Mouse (Mus musculus): ENCODE data around the gene Pak6. TPM values are rescaled to one million over a fixed set of nuclear protein-coding genes. Genes with fewer than 3 reads are reported as not detected.
A peak's percentile ranks its signal among the peaks of the same experiment; 100 is the strongest.

Gene Pak6
- polyA plus RNA-seq, 1 experiment from 2014 or later = 0.45 TPM

DNA sequence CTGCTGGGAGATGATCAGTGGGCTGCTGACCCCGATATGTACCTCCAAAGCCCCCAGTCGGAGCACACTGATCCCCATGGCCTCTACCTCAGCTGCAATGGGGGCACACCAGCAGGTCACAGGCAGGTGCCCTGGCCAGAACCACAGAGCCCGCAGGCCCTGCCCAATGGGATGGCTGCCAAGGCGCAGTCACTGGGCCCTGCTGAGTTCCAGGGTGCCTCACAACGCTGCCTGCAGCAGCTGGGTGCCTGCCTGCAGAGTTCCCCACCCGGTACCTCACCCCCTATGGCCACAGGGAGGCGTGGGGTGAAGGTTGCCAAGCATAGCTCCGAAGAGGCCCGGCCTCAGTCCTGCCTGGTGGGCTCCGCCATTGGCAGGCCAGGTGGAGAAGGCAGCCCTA, 26.8 kb downstream of the Pak6 start:
- peaks cover 41% of the 10 kb centered on the region for H3K27me3 ChIP-seq (replicated peaks; ENCODE audit: low read depth, poor library complexity, severe bottlenecking)
- 80% methylated on average over 10 of the region's 10 CpGs for WGBS

DNA sequence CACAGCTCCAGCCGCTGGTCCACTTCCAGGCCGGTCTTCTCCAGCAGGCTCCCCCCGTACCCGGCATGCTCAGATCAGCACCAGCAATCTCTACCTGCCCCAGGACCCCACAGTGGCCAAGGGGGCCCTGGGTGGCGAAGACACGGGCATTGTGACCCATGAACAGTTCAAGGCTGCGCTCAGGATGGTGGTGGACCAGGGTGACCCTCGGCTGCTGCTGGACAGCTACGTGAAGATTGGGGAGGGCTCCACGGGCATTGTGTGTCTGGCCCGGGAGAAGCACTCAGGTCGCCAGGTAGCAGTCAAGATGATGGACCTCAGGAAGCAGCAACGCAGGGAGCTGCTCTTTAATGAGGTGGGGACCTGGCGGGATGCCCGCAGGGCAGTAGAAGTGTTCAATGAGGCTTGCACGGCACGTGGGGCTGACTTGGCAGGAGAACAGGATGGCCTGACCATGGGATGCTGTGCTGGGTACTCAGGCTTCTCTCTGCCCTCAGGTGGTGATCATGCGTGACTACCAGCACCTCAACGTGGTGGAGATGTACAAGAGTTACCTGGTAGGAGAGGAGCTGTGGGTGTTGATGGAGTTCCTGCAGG, 30.4 kb downstream of the Pak6 start:
- 88% methylated on average over 19 of the region's 19 CpGs for WGBS
- H3K9me3 ChIP-seq = no peaks in the 10 kb centered on the region
- H3K36me3 ChIP-seq (replicated peaks) = no peaks in the 10 kb centered on the region
- no peak overlapping the region for H3K27ac ChIP-seq (replicated peaks)
- H3K27me3 ChIP-seq (replicated peaks; ENCODE audit: low read depth, poor library complexity, severe bottlenecking) = peaks cover 76% of the 10 kb centered on the region
- H3K4me3 ChIP-seq = no peak overlapping the region
- DNase-seq (ENCODE audit: low spot score) = no peak
- H3K4me1 ChIP-seq = 0 out of 2 replicates have a peak, but pooled peaks cover 14% of the 10 kb centered on the region

More for the DNA sequence above, 26.8 kb downstream of the Pak6 start:
- no peaks in the 10 kb centered on the region for H3K9me3 ChIP-seq
- no peaks in the 10 kb centered on the region for H3K36me3 ChIP-seq (replicated peaks)
- H3K4me3 ChIP-seq = no peak overlapping the region
- no peak overlapping the region for H3K27ac ChIP-seq (replicated peaks)
- no peak for DNase-seq (ENCODE audit: low spot score)
- H3K4me1 ChIP-seq = no peaks in the 10 kb centered on the region

DNA sequence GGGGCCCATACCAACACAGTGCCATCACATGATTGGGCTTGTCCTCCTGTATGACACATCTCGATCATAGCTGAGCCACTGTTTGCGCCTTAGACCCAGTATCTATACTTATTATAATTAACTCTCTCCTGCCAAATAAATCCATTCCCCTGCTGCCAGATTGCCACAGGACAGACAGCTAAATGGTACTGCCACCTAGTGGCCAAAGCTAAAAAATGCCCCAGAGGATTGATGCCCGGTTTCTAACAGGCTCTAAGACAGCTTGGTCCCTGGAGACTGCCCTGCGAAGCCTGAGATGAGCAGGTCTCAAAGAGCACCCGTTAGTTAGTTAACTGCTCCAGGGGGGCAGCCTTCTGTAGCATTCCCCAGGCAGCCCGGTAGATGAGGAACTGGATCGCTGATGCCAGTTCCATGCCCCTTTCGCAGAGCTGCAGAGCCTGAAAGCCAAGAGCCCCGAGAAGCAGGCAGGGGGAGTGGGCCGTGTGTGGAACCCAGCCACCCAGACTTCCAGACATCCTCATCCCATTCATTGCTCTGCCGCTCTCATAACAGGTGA, 32.7 kb downstream of the Pak6 start:
- peaks cover 81% of the 10 kb centered on the region for H3K27me3 ChIP-seq (replicated peaks; ENCODE audit: low read depth, poor library complexity, severe bottlenecking)
- H3K36me3 ChIP-seq (replicated peaks) = no peaks in the 10 kb centered on the region
- DNase-seq (ENCODE audit: low spot score) = peak; percentile 70
- no peak overlapping the region for H3K4me3 ChIP-seq
- H3K27ac ChIP-seq (replicated peaks) = no peak overlapping the region
- H3K4me1 ChIP-seq = peaks cover 20% of the 10 kb centered on the region
- no peaks in the 10 kb centered on the region for H3K9me3 ChIP-seq
- 30% methylated on average over 11 of the region's 11 CpGs for WGBS

DNA sequence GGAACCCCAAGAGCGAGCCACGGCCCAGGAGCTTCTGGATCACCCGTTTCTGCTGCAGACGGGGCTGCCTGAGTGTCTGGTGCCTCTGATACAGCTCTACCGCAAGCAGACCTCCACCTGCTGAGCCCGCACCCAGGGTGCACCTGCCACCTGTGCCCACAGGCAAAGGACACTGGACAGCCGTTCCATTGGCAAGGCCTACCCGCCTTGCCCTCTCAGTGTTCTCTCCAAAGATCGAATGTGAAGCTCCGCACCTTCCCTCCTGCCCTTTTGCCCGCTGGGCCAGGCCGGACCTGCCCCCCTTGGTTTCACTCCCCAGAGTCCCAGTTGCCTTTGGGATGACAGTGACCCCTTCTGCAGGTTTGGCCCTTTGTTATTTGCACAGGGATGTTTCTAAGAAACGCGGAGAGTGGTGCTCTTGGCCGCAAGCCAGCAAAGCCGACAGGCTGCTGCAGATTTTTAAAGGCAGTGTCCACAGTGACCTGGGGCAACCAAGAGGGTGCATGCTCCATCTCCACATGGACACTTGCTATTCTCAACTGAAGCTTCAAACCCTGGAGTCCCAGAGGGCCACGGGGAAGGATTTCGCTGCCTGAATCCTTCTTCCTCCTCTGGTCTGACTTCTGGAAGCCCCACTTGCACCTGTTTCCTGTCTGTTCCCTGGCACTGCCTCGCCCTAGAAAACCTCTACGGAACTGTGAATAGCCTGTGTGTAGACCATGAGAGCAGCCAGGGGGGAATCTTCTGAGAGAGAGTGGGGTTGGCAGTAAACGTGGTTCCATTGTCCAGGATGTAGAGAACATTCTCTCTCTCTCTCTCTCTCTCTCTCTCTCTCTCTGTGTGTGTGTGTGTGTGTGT, 33.6 kb downstream of the Pak6 start:
- Histone ChIP-seq H3K27me3 (replicated peaks; ENCODE audit: low read depth, poor library complexity, severe bottlenecking) (peaks cover 90% of the 10 kb centered on the region), H3K4me1 (peaks cover 26% of the 10 kb centered on the region), H3K36me3 (replicated peaks) (no peaks in the 10 kb centered on the region), H3K27ac (replicated peaks) (no peak overlapping the region), H3K4me3 (no peak overlapping the region), H3K9me3 (no peaks in the 10 kb centered on the region)
- DNase-seq (ENCODE audit: low spot score) = no peak
- WGBS = 53% methylated on average over 21 of the region's 21 CpGs

DNA sequence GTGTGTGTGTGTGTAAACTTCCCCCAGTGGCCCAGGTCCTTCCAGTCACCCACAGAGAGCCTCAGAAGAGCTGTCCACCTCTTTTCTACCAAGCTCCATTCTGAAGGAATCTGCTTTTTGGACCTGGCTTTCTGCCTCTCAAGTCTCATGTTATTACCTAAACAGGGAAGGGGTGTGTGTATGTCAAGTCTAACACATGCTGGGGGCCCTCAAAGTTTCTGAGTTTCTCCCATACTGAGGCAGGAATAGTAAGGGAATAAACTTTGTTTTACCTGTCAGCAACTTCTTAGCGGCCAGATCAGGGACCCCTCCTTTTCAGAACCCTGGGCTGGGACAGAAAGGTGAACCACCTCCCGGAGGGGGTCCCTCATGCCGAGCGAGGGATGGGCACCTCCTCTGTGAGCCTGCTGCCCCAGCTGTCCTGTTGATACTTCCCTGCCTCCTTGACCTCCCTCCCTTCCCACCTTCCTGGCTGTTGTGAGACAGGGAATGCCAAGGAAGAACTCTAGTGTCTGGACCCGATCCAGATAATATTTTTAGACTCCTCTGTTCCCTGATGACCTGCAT, 34.3 kb downstream of the Pak6 start:
- WGBS = 41% methylated on average over 5 of the region's 5 CpGs

DNA sequence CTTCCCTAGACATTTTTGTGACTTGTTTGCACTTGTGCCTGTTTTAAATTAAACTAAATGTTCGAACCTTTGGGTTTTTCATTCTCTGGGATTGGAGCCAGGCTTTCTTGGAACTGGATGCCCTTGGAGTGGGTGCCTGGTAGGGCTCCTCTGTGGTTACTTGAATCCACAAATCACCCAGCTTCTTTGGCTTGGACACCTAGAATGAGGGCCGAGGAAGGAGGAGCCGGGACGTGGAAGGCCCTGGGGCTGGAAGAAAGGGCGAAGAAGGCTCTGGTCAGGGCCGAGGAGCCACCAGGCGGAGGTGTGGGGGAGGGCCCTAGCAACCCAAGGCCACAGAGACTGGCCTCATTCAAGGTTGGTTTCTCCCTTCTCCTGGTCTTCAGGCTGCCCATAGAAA, 34.9 kb downstream of the Pak6 start:
- H3K36me3 ChIP-seq (replicated peaks) = no peaks in the 10 kb centered on the region
- WGBS = 33% methylated on average over 7 of the region's 7 CpGs
- no peak overlapping the region for H3K27ac ChIP-seq (replicated peaks)
- H3K9me3 ChIP-seq = no peaks in the 10 kb centered on the region
- H3K27me3 ChIP-seq (replicated peaks; ENCODE audit: low read depth, poor library complexity, severe bottlenecking) = peaks cover 98% of the 10 kb centered on the region
- DNase-seq (ENCODE audit: low spot score) = no peak
- H3K4me1 ChIP-seq = peaks cover 37% of the 10 kb centered on the region
- H3K4me3 ChIP-seq = no peak overlapping the region

More for the DNA sequence above, 34.3 kb downstream of the Pak6 start:
- H3K27ac ChIP-seq (replicated peaks) = no peak overlapping the region
- no peaks in the 10 kb centered on the region for H3K36me3 ChIP-seq (replicated peaks)
- H3K9me3 ChIP-seq = no peaks in the 10 kb centered on the region
- DNase-seq (ENCODE audit: low spot score) = no peak
- no peak overlapping the region for H3K4me3 ChIP-seq
- H3K27me3 ChIP-seq (replicated peaks; ENCODE audit: low read depth, poor library complexity, severe bottlenecking) = peaks cover 97% of the 10 kb centered on the region
- peaks cover 31% of the 10 kb centered on the region for H3K4me1 ChIP-seq

DNA sequence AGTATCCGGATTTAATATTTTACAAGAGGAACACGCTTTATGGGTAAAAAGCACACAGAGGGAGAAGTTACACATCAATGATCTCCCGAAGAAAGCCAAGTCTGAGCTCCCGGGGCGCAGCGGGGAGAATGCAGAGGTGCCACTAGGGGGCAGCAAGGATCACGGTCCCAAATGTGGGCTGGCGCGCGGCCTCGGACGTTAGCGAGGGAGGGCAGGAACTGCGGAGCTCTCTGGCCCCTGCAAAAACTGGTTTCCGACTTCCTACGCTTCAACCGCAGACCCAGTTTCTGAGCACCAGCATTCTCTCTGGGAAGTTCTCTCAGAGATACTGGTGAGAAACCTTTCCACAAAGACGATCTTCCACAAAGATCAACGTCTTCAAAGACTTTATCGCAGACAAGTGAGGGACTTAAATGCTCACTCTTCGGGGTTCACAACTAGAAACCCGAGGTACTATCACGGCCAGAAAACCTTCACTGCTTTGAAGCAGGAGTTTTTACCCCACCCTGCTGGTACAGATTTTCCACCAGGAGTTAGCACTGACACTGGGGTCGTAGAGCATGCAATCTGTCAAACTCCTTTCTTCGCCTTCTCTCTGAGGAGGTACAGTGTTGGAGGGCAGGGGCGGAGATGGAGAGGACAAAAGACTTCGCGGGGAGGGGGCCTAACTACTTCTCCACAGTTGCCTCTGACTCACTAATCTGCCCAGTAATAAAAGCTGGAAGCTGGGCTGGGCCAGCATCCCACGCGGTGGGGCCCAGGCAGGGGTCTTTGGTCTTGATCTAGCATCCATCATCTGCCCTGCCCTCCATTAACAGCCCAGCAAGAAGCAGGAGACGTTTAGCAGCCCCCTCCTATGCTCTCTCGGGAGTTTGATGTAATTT, 37.3 kb downstream of the Pak6 start:
- peak overlapping the region; percentile 43 for H3K4me3 ChIP-seq
- H3K36me3 ChIP-seq (replicated peaks) = no peaks in the 10 kb centered on the region
- no peaks in the 10 kb centered on the region for H3K9me3 ChIP-seq
- WGBS = 2% methylated on average over 32 of the region's 32 CpGs
- peak; percentile 89 for DNase-seq (ENCODE audit: low spot score)
- H3K27me3 ChIP-seq (replicated peaks; ENCODE audit: low read depth, poor library complexity, severe bottlenecking) = peaks cover 99% of the 10 kb centered on the region
- H3K4me1 ChIP-seq = peaks cover 53% of the 10 kb centered on the region
- H3K27ac ChIP-seq (replicated peaks) = no peak overlapping the region

DNA sequence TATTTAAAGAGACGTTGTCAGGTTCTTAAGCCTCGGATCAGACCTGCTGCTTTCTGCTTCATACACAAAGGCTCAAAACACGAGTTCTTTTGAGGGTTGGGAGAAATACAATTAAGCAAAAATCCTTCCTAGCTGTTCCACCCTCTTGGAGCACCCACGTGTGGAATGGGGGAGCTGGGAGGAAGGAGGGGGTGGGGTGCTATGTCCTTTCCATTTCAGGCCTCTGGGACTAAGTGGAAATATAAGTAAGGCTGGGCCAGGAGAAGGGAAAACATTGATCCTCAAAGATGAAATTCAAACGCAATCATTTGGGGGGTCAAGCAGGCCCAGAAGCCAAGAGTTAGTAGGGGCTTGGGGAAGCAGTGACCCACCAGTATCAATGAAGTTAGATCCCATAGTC, 38.1 kb downstream of the Pak6 start:
- peak; percentile 15 for DNase-seq (ENCODE audit: low spot score)
- H3K36me3 ChIP-seq (replicated peaks) = no peaks in the 10 kb centered on the region
- no peaks in the 10 kb centered on the region for H3K9me3 ChIP-seq
- WGBS = 3% methylated on average over 5 of the region's 5 CpGs
- H3K4me3 ChIP-seq = peak overlapping the region; percentile 43
- peaks cover 99% of the 10 kb centered on the region for H3K27me3 ChIP-seq (replicated peaks; ENCODE audit: low read depth, poor library complexity, severe bottlenecking)
- H3K4me1 ChIP-seq = peaks cover 54% of the 10 kb centered on the region
- H3K27ac ChIP-seq (replicated peaks) = no peak overlapping the region

DNA sequence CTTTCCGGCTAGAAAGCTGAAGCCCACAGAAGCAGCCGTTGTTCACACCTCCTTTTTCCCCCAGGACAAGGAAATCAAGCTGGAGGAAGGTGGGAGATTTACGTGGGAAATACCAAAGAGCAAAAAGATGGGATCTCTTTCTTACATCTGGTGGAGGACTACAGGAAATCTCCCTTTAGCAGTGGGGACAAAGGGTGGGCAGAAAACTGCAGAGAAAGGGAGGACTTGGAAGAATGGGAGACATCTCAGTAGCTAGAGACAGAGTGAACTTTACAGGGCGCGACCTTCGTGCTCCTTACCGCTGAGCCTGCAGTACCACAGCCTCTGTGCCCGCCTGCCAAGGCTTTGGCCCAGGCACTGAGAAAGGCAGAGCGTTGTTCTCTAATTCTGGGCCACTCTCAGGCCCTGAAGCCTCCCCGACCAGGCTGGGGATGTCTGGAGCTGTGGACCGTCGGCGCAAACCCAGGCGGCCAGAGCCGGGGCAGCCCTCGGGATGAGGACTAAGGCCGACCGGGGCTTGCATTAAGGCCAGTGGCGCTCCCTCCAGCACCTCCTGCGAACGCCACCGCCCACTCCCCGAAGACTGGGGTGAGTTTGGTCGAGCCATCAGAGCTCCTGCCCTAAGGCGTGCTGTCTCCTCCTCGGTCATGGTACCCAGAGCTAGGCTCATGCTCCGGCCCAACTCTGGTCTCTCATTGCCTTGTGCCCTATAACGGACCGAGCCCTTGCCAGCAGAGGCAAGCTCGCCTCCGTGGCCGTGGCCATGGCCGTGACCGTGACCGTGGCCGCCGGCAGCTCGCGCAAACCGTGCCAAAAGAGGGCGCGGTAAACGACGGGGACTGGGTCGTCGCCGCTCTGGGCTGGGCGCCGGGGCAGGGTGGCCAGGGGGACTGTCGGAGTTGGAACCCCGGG, 39.1 kb downstream of the Pak6 start:
- Histone ChIP-seq H3K36me3 (replicated peaks) (no peaks in the 10 kb centered on the region), H3K4me3 (peak overlapping the region; percentile 52), H3K27me3 (replicated peaks; ENCODE audit: low read depth, poor library complexity, severe bottlenecking) (peaks cover 99% of the 10 kb centered on the region), H3K27ac (replicated peaks) (no peak overlapping the region; the same call in 1 of the 2 replicates), H3K9me3 (no peaks in the 10 kb centered on the region), H3K4me1 (peaks cover 57% of the 10 kb centered on the region)
- 2% methylated on average over 51 of the region's 51 CpGs for WGBS
- DNase-seq (ENCODE audit: low spot score) = peak; percentile 49

DNA sequence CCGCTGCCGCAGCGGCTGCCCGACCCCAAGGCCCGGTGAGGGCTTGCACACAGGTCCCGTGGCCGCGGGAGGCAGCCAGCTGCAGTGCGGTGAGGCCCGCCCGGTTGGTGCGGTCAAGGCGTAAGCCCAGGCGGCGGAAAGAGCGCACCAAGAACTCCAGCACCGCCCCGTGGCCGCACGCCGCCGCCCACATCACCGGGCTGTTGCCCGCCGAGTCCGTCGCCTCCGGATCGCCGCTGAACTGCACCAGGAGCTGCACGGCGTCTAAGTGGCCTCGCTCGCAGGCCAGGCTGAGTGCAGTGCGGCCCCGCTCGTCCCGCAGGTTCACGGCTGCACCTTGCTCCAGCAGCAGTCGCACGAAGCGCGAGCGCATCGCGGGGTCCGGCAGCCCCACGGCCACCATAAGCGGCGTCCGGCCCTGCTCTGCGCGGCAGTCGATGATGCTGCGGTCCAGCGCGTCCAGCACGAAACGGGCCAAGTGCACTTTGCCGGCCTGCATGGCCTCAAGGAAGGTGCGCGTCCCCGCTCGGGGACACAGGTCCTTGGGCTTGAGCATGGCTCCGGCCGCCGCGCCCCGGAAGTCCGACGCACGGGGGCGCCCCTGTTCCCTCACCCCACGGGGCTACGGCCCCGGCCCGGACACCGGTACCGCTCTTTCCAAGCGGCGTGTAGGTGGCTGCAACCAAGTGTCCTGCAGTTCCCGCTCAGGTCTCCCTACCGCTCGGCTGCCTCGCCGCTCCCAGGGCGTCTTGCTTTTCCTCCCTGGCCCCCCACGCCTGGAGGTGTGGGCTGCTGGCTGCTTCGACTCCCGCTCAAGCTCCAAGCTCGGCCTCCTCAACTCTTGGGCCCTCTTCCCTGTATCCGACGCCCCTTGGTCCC, 40.0 kb downstream of the Pak6 start:
- Histone ChIP-seq H3K36me3 (replicated peaks) (no peaks in the 10 kb centered on the region), H3K27me3 (replicated peaks; ENCODE audit: low read depth, poor library complexity, severe bottlenecking) (peaks cover 99% of the 10 kb centered on the region), H3K27ac (replicated peaks) (no peak overlapping the region; the same call in 1 of the 2 replicates), H3K9me3 (no peaks in the 10 kb centered on the region), H3K4me3 (peak overlapping the region; percentile 52), H3K4me1 (peaks cover 51% of the 10 kb centered on the region)
- WGBS = under 1% methylated on average over 93 of the region's 93 CpGs
- peak; percentile 74 for DNase-seq (ENCODE audit: low spot score)
